22 mouse cellular contexts compared by ENCODE assay signal in genomic region chr13:43501601-43502000, GRCm38 (mm10).
"Had no signal": no experiment of that assay in that cellular context is flagged by ENCODE, and none has a peak within 500 bp of the region (broad histone marks: within the 10 kb centered on the region; RNA-seq: fewer than 3 reads in every experiment).

No protein-coding gene starts in this region.

- H3K4me3 ChIP-seq: gastrocnemius, adult 2 months; heart, embryonic 10.5 days; heart, embryonic 12.5 days; hindbrain, embryonic 13.5 days; hindbrain, embryonic 15.5 days; layer of hippocampus, adult 2 months; left cerebral cortex, adult 2 months; limb, embryonic 13.5 days; limb, embryonic 15.5 days; liver, embryonic 12.5 days had no signal

- H3K27ac ChIP-seq: gastrocnemius, adult 2 months; heart, embryonic 10.5 days; hindbrain, embryonic 13.5 days; hindbrain, embryonic 15.5 days; hindbrain, postnatal 0 days; layer of hippocampus, adult 2 months; left cerebral cortex, adult 2 months; limb, embryonic 13.5 days; limb, embryonic 15.5 days; liver, embryonic 12.5 days; liver, embryonic 14.5 days had no signal

- H3K27me3 ChIP-seq: heart, embryonic 12.5 days; hindbrain, embryonic 13.5 days; hindbrain, embryonic 15.5 days; limb, embryonic 13.5 days; limb, embryonic 15.5 days; liver, embryonic 12.5 days had no signal

- DNase-seq: gastrocnemius, adult 2 months; gastrocnemius, postnatal 10 days; gastrocnemius, postnatal 25 days; heart, adult 18-20 months; heart, postnatal 10 days; kidney, adult 11 months; kidney, adult 2 months; kidney, postnatal 10 days; kidney, postnatal 25 days; kidney, postnatal 4 days; left cerebral cortex, postnatal 4 days had no signal
